Comparison of ENCODE assay signal across 15 mouse cellular contexts in the genomic region with DNA sequence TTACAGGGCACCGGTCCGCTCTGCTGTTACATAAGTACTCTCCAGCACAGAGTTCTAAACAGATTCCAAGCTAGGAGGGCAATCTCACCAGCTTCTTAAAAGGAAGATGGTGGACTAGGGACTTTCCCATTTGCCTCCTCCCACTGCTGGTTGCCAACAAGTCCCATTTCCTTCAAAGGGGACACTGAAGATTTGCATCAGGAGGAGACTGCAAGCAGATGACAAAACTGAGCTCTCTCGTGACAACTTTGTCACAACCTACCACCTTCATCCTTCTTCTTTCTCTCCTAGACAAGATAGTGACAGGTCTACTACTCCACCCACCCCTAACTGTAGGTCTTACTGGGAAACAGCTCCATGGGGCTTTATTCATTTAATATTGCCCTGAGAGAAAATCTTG.
DNase-seq lines count a peak whose midpoint lies in the region; TF ChIP-seq lines count a peak whose summit lies in the region.
"Had no signal": no experiment of that assay in that cellular context is flagged by ENCODE, and none has a peak within 500 bp of the region (broad histone marks: within the 10 kb centered on the region; RNA-seq: fewer than 3 reads in every experiment).

No protein-coding gene starts in this region.

- peak; percentile 50 for DNase-seq in CH12.LX (ENCODE audit: extremely low read depth)
- DNase-seq in left cerebral cortex, adult 2 months (ENCODE audit: extremely low spot score in 1 of 2, low spot score in 2 of 2), result no peak
- DNase-seq: adrenal gland, adult 2 months; adrenal gland, adult 8-10 months; adrenal gland, postnatal 10 days; adrenal gland, postnatal 14 days; adrenal gland, postnatal 25 days; adrenal gland, postnatal 36 days; B cell, adult 2 months; cerebellum, adult 11 months; cerebellum, adult 11-12 months; cerebellum, adult 18-20 months; cerebellum, adult 2 months; cerebellum, adult 8-10 months had no signal

- TF ChIP-seq RAD21 in CH12.LX (IDR thresholded peaks at IDR 0.05; ENCODE audit: low read depth, low read length), result no peak

- H3K9me3 ChIP-seq in CH12.LX (replicated peaks; ENCODE audit: low read length), result no peaks in the 10 kb centered on the region

- peak overlapping the region; percentile 36 for H3K4me2 ChIP-seq in CH12.LX (ENCODE audit: insufficient read depth, low read depth, poor library complexity, severe bottlenecking)

- no peak overlapping the region for H3K4me3 ChIP-seq in CH12.LX (replicated peaks in 1 of 3; ENCODE audit: low read depth in 2 of 3, low read length in 2 of 3, poor library complexity in 1 of 3)
- no peak overlapping the region for H3K4me3 ChIP-seq in left cerebral cortex, adult 2 months

- H3K79me2 ChIP-seq in CH12.LX (replicated peaks; ENCODE audit: control insufficient read depth, extremely low read depth, insufficient read depth, poor library complexity, severe bottlenecking), result no peaks in the 10 kb centered on the region

- H3K9ac ChIP-seq in CH12.LX (ENCODE audit: insufficient read depth, low read depth), result no peak overlapping the region

- peaks cover 4 to 28% of the 10 kb centered on the region in 2 experiments; a peak in 3 of 4 replicates for H3K4me1 ChIP-seq in CH12.LX (ENCODE audit: control insufficient read depth in 1 of 2, insufficient read depth in 2 of 2)

- TF ChIP-seq POLR2A in CH12.LX (IDR thresholded peaks at IDR 0.05; ENCODE audit: low read depth, low read length), result no peak

- dilution Hi-C loops in CH12.LX (cut with MboI; ENCODE audit: extremely low pct_ligation_motif_present, extremely low pct_unique_long_range_greater_than_20kb, low sequenced_read_pairs), result no loop called here

- no peaks in the 10 kb centered on the region for H3K36me3 ChIP-seq in CH12.LX (replicated peaks in 1 of 2; ENCODE audit: control insufficient read depth in 1 of 2, insufficient read depth in 1 of 2, low read length in 1 of 2)
- H3K36me3 ChIP-seq: G1E had no signal

- TF ChIP-seq CTCF in CH12.LX (conservative IDR thresholded peaks at IDR 0.05 in 1 of 2, IDR thresholded peaks at IDR 0.05 in 1 of 2; ENCODE audit: low read depth in 2 of 2, low read length in 2 of 2), result no peak
- no peak for TF ChIP-seq CTCF in left cerebral cortex, adult 2 months (IDR thresholded peaks at IDR 0.05)

- peaks cover 16% of the 10 kb centered on the region for H3K27me3 ChIP-seq in CH12.LX (replicated peaks)

- H3K27ac ChIP-seq in CH12.LX (ENCODE audit: insufficient read depth, low read depth), result no peak overlapping the region
- H3K27ac ChIP-seq in left cerebral cortex, adult 2 months, result no peak overlapping the region

- in situ Hi-C loops in CH12.LX (cut with MboI; ENCODE audit: low pct_ligation_motif_present, low pct_unique_long_range_greater_than_20kb, low sequenced_read_pairs), result no loop called here

- intact Hi-C loops in left cerebral cortex, adult 2 months (cut with DNase I), result no loop called here

- no peak for TF ChIP-seq EP300 in CH12.LX (IDR thresholded peaks at IDR 0.05; ENCODE audit: low read length)

TF ChIP-seq in CH12.LX, 34 proteins besides CTCF, POLR2A, EP300 and RAD21:
- TF ChIP-seq IRF4 (IDR thresholded peaks at IDR 0.05; ENCODE audit: low read depth, low read length) (no peak), BHLHE40 (IDR thresholded peaks at IDR 0.05; ENCODE audit: low read depth, low read length) (peak; percentile 73)
